Mouse (Mus musculus): ENCODE measurements around the gene Gnao1. TPM values are rescaled to one million over a fixed set of nuclear protein-coding genes. Genes with fewer than 3 reads are reported as not detected.

Gnao1 gene
- total and polyA plus RNA-seq, 3 experiments = 1.1 to 13.5 (median 3.5) TPM

DNA sequence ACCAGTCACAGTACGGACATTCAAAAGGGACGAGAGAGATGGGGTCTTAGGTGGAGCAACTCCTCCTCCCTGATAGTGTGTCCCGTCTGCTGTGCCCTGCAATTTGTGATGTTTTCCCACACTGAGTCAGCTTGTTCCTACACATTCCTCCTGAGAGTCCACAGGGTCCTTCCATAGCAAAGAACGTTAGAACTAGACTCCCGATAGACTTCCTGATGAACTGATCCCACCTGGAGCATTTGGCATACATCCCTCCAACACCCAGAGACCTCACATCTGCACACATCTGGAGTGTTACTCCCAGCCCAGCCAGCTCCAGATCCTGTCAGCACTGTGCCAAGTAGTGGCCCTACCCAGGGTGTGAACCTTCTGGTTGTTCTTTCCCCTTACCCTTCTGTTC is 76.4 kb downstream of the Gnao1 start:
- TF ChIP-seq NRF1 (IDR thresholded peaks at IDR 0.05; ENCODE audit: low read depth, low read length) = no peak
- no peak for TF ChIP-seq POLR2A (IDR thresholded peaks at IDR 0.05; ENCODE audit: low read depth, low read length)
- TF ChIP-seq ZMIZ1 (IDR thresholded peaks at IDR 0.05; ENCODE audit: low read depth, low read length) = no peak
- no peak for TF ChIP-seq EP300 (IDR thresholded peaks at IDR 0.05; ENCODE audit: low read length)
- TF ChIP-seq USF2 (conservative IDR thresholded peaks at IDR 0.05; ENCODE audit: low read depth, low read length) = no peak
- no peak for TF ChIP-seq ZNF384 (IDR thresholded peaks at IDR 0.05; ENCODE audit: low read depth, low read length)
- no peak for TF ChIP-seq ELF1 (IDR thresholded peaks at IDR 0.05; ENCODE audit: low read depth, low read length)
- TF ChIP-seq PAX5 (IDR thresholded peaks at IDR 0.05; ENCODE audit: low read length) = no peak
- no peak for TF ChIP-seq MXI1 (IDR thresholded peaks at IDR 0.05; ENCODE audit: low read depth, low read length)
- no peak for TF ChIP-seq UBTF (IDR thresholded peaks at IDR 0.05; ENCODE audit: low read depth, low read length)
- no peak for TF ChIP-seq NELFE (IDR thresholded peaks at IDR 0.05; ENCODE audit: low read depth, low read length)
- Histone ChIP-seq H3K4me1 (ENCODE audit: control insufficient read depth in 1 of 2, insufficient read depth in 2 of 2) (peaks cover 4 to 51% of the 10 kb centered on the region in 2 experiments; a peak in 3 of 4 replicates), H3K9me3 (replicated peaks; ENCODE audit: low read length) (no peaks in the 10 kb centered on the region), H3K27ac (ENCODE audit: insufficient read depth, low read depth) (no peak overlapping the region), H3K79me2 (replicated peaks; ENCODE audit: control insufficient read depth, extremely low read depth, insufficient read depth, poor library complexity, severe bottlenecking) (no peaks in the 10 kb centered on the region), H3K27me3 (replicated peaks) (no peaks in the 10 kb centered on the region), H3K4me2 (ENCODE audit: insufficient read depth, low read depth, poor library complexity, severe bottlenecking) (no peak overlapping the region), H3K4me3 (replicated peaks in 1 of 3; ENCODE audit: low read depth in 2 of 3, low read length in 2 of 3, poor library complexity in 1 of 3) (no peak overlapping the region), H3K36me3 (replicated peaks in 1 of 2; ENCODE audit: control insufficient read depth in 1 of 2, insufficient read depth in 1 of 2, low read length in 1 of 2) (peaks cover 0 to 5% of the 10 kb centered on the region in 2 experiments), H3K9ac (ENCODE audit: insufficient read depth, low read depth) (no peak overlapping the region)
- DNase-seq (ENCODE audit: extremely low read depth) = no peak
- in situ Hi-C loops (cut with MboI; ENCODE audit: low pct_ligation_motif_present, low pct_unique_long_range_greater_than_20kb, low sequenced_read_pairs) (no loop called here), dilution Hi-C loops (cut with MboI; ENCODE audit: extremely low pct_ligation_motif_present, extremely low pct_unique_long_range_greater_than_20kb, low sequenced_read_pairs) (no loop called here)

DNA sequence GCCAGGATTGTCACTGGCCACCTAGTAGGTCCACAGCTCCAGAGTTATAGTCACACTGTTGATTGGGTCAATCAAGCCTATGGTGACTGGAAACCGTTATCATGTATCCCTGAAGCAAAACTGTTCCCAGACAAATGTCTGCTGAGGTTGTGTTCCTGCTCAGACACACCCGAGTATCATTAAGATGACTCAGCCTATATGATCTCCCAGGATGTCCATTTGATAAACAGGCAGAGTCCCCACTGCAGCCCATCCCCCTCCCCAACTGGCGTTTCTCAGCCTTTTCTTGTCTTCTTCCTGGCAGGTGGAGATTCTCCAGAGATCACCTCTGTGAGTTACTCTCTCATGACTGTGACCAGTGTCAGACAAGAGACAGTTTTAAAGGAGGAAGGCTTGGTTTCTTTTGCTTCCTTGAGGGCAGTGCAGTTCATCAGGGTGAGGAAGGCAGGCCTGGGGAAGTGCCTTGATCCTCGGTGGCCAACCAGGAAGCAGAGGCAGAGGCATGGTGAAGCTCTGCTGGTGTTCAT is 78.4 kb downstream of the Gnao1 start:
- DNase-seq (ENCODE audit: extremely low read depth) = no peak
- H3K27me3 ChIP-seq (replicated peaks) = no peaks in the 10 kb centered on the region
- H3K4me3 ChIP-seq (replicated peaks in 1 of 3; ENCODE audit: low read depth in 2 of 3, low read length in 2 of 3, poor library complexity in 1 of 3) = no peak overlapping the region
- dilution Hi-C loops (cut with MboI; ENCODE audit: extremely low pct_ligation_motif_present, extremely low pct_unique_long_range_greater_than_20kb, low sequenced_read_pairs) = no loop called here
- H3K4me1 ChIP-seq (ENCODE audit: control insufficient read depth in 1 of 2, insufficient read depth in 2 of 2) = peaks cover 4 to 33% of the 10 kb centered on the region in 2 experiments; a peak in 3 of 4 replicates
- in situ Hi-C loops (cut with MboI; ENCODE audit: low pct_ligation_motif_present, low pct_unique_long_range_greater_than_20kb, low sequenced_read_pairs) = no loop called here
- H3K9ac ChIP-seq (ENCODE audit: insufficient read depth, low read depth) = no peak overlapping the region
- TF ChIP-seq E2F4 (IDR thresholded peaks at IDR 0.05; ENCODE audit: insufficient replicate concordance, low read depth, low read length) = no peak
- no peak for TF ChIP-seq MYC (IDR thresholded peaks at IDR 0.05; ENCODE audit: low read depth, low read length)
- no peak for TF ChIP-seq ELF1 (IDR thresholded peaks at IDR 0.05; ENCODE audit: low read depth, low read length)
- no peak for TF ChIP-seq POLR2AphosphoS2 (IDR thresholded peaks at IDR 0.05; ENCODE audit: low read depth, low read length)
- no peak for TF ChIP-seq TBP (conservative IDR thresholded peaks at IDR 0.05; ENCODE audit: low read depth, low read length)
- no peak for TF ChIP-seq ZMIZ1 (IDR thresholded peaks at IDR 0.05; ENCODE audit: low read depth, low read length)
- peaks cover 0 to 7% of the 10 kb centered on the region in 2 experiments for H3K36me3 ChIP-seq (replicated peaks in 1 of 2; ENCODE audit: control insufficient read depth in 1 of 2, insufficient read depth in 1 of 2, low read length in 1 of 2)
- no peak overlapping the region for H3K4me2 ChIP-seq (ENCODE audit: insufficient read depth, low read depth, poor library complexity, severe bottlenecking)
- no peaks in the 10 kb centered on the region for H3K79me2 ChIP-seq (replicated peaks; ENCODE audit: control insufficient read depth, extremely low read depth, insufficient read depth, poor library complexity, severe bottlenecking)
- H3K9me3 ChIP-seq (replicated peaks; ENCODE audit: low read length) = no peaks in the 10 kb centered on the region
- H3K27ac ChIP-seq (ENCODE audit: insufficient read depth, low read depth) = no peak overlapping the region

Data from CH12.LX (cell line).